Mouse (Mus musculus) activated CD4-positive, CD25-positive, alpha-beta regulatory T cell, adult 9 weeks (primary cell): ENCODE results near the gene Mdp1. TPM values are rescaled to one million over a fixed set of nuclear protein-coding genes. Genes with fewer than 3 reads are reported as not detected.

Experiments
- polyA plus RNA-seq: library from polyadenylated mRNA; unstranded; fragments of 100-300 nt; shearing (Covaris generic); gene quantifications from one replicate; pipeline ENCODE4 v1.2.1, GENCODE M21; 2017

Mdp1 gene
- 120 TPM for polyA plus RNA-seq

GRCm38 (mm10) chr14:55659960-55660573, at the start of gene Mdp1:
TSS of gene Mdp1 (minus strand) at chr14:55660508.

GRCm38 (mm10) chr14:55681160-55682117, 21.1 kb upstream of the Mdp1 start, which contains the start of gene Tinf2:
TSS of gene Tinf2 (minus strand) at chr14:55681820.

GRCm38 (mm10) chr14:55671833-55672740, 11.8 kb upstream of the Mdp1 start, which contains the start of the genes Gmpr2 and Nedd8:
TSS of gene Gmpr2 (plus strand) at chr14:55671941.
TSS of gene Nedd8 (minus strand) at chr14:55672124.

GRCm38 (mm10) chr14:55649884-55650283, 10.4 kb downstream of the Mdp1 start, which contains the start of gene Tssk4:
TSS of gene Tssk4 (plus strand) at chr14:55650184.

GRCm38 (mm10) chr14:55643060-55643907, 17.0 kb downstream of the Mdp1 start, which contains the start of gene Tm9sf1:
TSS of gene Tm9sf1 (minus strand) at chr14:55643806.

GRCm38 (mm10) chr14:55637795-55638194, 22.5 kb downstream of the Mdp1 start, which contains the start of gene Gm49378:
TSS of gene Gm49378 (minus strand) at chr14:55637895.

GRCm38 (mm10) chr14:55635523-55636007, 24.7 kb downstream of the Mdp1 start, which contains the start of gene Ipo4:
TSS of gene Ipo4 (minus strand) at chr14:55635957.

GRCm38 (mm10) chr14:55617822-55618221, 42.5 kb downstream of the Mdp1 start, which contains the start of gene Rec8:
TSS of gene Rec8 (plus strand) at chr14:55618037.

Other genes with a start within 250 kb of the Mdp1 start
- 39.7 TPM for gene Dhrs4, start 181.8 kb downstream of the Mdp1 start, polyA plus RNA-seq
- not detected for gene Carmil3, start 169.9 kb downstream of the Mdp1 start, polyA plus RNA-seq
- not detected for gene Cpne6, start 150.1 kb downstream of the Mdp1 start, polyA plus RNA-seq
- gene Nrl, start 135.5 kb downstream of the Mdp1 start, polyA plus RNA-seq, result 0.07 TPM
- gene Pck2, start 120.2 kb downstream of the Mdp1 start, polyA plus RNA-seq, result 46.5 TPM
- gene Dcaf11, start 100.5 kb downstream of the Mdp1 start, polyA plus RNA-seq, result 159 TPM
- gene A730061H03Rik, start 100.1 kb downstream of the Mdp1 start, polyA plus RNA-seq, result 4.7 TPM
- not detected for gene Fitm1, start 84.9 kb downstream of the Mdp1 start, polyA plus RNA-seq
- gene Psme1, start 82.4 kb downstream of the Mdp1 start, polyA plus RNA-seq, result 1,178 TPM
- gene Emc9, start 75.2 kb downstream of the Mdp1 start, polyA plus RNA-seq, result 32.1 TPM
- 1,001 TPM for gene Psme2, start 69.4 kb downstream of the Mdp1 start, polyA plus RNA-seq
- gene Rnf31, start 68.8 kb downstream of the Mdp1 start, polyA plus RNA-seq, result 79.7 TPM
- 209 TPM for gene Irf9, start 56.9 kb downstream of the Mdp1 start, polyA plus RNA-seq
- 10.1 TPM for gene Rec8, start 42.5 kb downstream of the Mdp1 start, polyA plus RNA-seq
- gene Ipo4, start 24.6 kb downstream of the Mdp1 start, polyA plus RNA-seq, result 74.4 TPM
- gene Gm49378, start 22.6 kb downstream of the Mdp1 start, polyA plus RNA-seq, result 2.5 TPM
- gene Tm9sf1, start 16.7 kb downstream of the Mdp1 start, polyA plus RNA-seq, result 95.5 TPM
- 1.4 TPM for gene Tssk4, start 10.3 kb downstream of the Mdp1 start, polyA plus RNA-seq
- 49.3 TPM for gene Gmpr2, start 11.4 kb upstream of the Mdp1 start, polyA plus RNA-seq
- 452 TPM for gene Nedd8, start 11.6 kb upstream of the Mdp1 start, polyA plus RNA-seq
- 62.3 TPM for gene Tinf2, start 21.3 kb upstream of the Mdp1 start, polyA plus RNA-seq
- gene Tgm1, start 53.4 kb upstream of the Mdp1 start, polyA plus RNA-seq, result 0.39 TPM
- 71.3 TPM for gene Rabggta, start 61.8 kb upstream of the Mdp1 start, polyA plus RNA-seq
- 56.9 TPM for gene Dhrs1, start 85.2 kb upstream of the Mdp1 start, polyA plus RNA-seq
- gene Nop9, start 85.2 kb upstream of the Mdp1 start, polyA plus RNA-seq, result 15.6 TPM
- not detected for gene Cideb, start 98.0 kb upstream of the Mdp1 start, polyA plus RNA-seq
- not detected for gene Ltb4r2, start 100.9 kb upstream of the Mdp1 start, polyA plus RNA-seq
- gene Ltb4r1, start 105.5 kb upstream of the Mdp1 start, polyA plus RNA-seq, result 3.1 TPM
- gene Adcy4, start 123.6 kb upstream of the Mdp1 start, polyA plus RNA-seq, result 0.11 TPM
- 81.9 TPM for gene Ripk3, start 128.4 kb upstream of the Mdp1 start, polyA plus RNA-seq
- not detected for gene Nfatc4, start 162.6 kb upstream of the Mdp1 start, polyA plus RNA-seq
- gene Nynrin, start 193.5 kb upstream of the Mdp1 start, polyA plus RNA-seq, result 1.5 TPM
- not detected for gene Cbln3, start 223.9 kb upstream of the Mdp1 start, polyA plus RNA-seq
- 115 TPM for gene Khnyn, start 224.4 kb upstream of the Mdp1 start, polyA plus RNA-seq
- gene Sdr39u1, start 239.8 kb upstream of the Mdp1 start, polyA plus RNA-seq, result 75.8 TPM